Mouse (Mus musculus) G1E (cell line): ENCODE measurements around the gene Fam221b. TPM values are rescaled to one million over a fixed set of nuclear protein-coding genes. Genes with fewer than 3 reads are reported as not detected.

Source experiments
- ATAC-seq: 2 replicates; pipeline ENCODE4 v1.8.0; 2016; ENCODE audit warnings: mild to moderate bottlenecking; ENCODE audit not compliant: insufficient number of reproducible peaks, poor library complexity, low FRiP score, severe bottlenecking; ENCODE audit errors: extremely low read depth
- DNase-seq: peaks from one replicate; pipeline ENCODE4 v3.0.0; 2012; ENCODE audit warnings: low spot score
- H3K27me3 ChIP-seq: 2 replicates; pipeline ENCODE4 v1.6.1; 2012; ENCODE audit warnings: mild to moderate bottlenecking, low read length, inconsistent platforms; ENCODE audit not compliant: insufficient read depth
- H3K36me3 ChIP-seq: replicated peaks from 2 replicates; pipeline ENCODE3; 2012; ENCODE audit warnings: mild to moderate bottlenecking, inconsistent platforms
- H3K4me1 ChIP-seq: 2 replicates; pipeline ENCODE4 v1.6.1; 2012; ENCODE audit warnings: low read depth, low read length, inconsistent platforms, mixed read lengths; ENCODE audit not compliant: insufficient read depth
- H3K4me3 ChIP-seq: 2 replicates; pipeline ENCODE4 v1.5.1; 2012; ENCODE audit warnings: low read depth, mild to moderate bottlenecking, inconsistent platforms, low read length, moderate library complexity, mixed read lengths
- H3K9me3 ChIP-seq: replicated peaks from 2 replicates; pipeline ENCODE4 v1.6.1; 2012; ENCODE audit warnings: inconsistent platforms
- CTCF ChIP-seq: IDR thresholded peaks from 2 replicates; pipeline ENCODE4 v1.5.1; 2012; ENCODE audit warnings: low read depth, low read length, inconsistent platforms, mixed read lengths
- GATA1 ChIP-seq: IDR thresholded peaks from 2 replicates; pipeline ENCODE4 v1.6.1; 2012; ENCODE audit warnings: borderline replicate concordance, low read length, inconsistent platforms, mixed read lengths
- GATA2 ChIP-seq: IDR thresholded peaks from 2 replicates; pipeline ENCODE4 v1.6.1; 2012; ENCODE audit warnings: low read depth, low read length, inconsistent platforms, borderline replicate concordance
- POLR2AphosphoS5 ChIP-seq: IDR thresholded peaks from 2 replicates; pipeline ENCODE4 v1.6.1; 2012; ENCODE audit warnings: low read depth, low read length, inconsistent platforms; ENCODE audit not compliant: insufficient replicate concordance
- TAL1 ChIP-seq: conservative IDR thresholded peaks from 2 replicates; pipeline ENCODE4 v1.6.1; 2012; ENCODE audit warnings: low read depth, low read length, inconsistent platforms, mixed read lengths
- polyA plus RNA-seq: library from polyadenylated mRNA; stranded (reverse); fragments of >175 nt; gene quantifications from 2 replicates; pipeline ENCODE4 v1.2.3, GENCODE M21; 2012
- total RNA-seq, 2 experiments: library from RNA; stranded (forward) in 1 of 2; stranded (reverse) in 1 of 2; fragments of 200-1000 nt in 1 of 2; fragments of >200 nt in 1 of 2; fragmentation: Nextera tagmentation in 1 of 2; gene quantifications; 2 replicates each; pipeline ENCODE4 v1.2.3; 2014 to 2017

Gene Fam221b
- total and polyA plus RNA-seq, 3 experiments = 0.05 to 0.49 TPM; not detected in 1

DNA sequence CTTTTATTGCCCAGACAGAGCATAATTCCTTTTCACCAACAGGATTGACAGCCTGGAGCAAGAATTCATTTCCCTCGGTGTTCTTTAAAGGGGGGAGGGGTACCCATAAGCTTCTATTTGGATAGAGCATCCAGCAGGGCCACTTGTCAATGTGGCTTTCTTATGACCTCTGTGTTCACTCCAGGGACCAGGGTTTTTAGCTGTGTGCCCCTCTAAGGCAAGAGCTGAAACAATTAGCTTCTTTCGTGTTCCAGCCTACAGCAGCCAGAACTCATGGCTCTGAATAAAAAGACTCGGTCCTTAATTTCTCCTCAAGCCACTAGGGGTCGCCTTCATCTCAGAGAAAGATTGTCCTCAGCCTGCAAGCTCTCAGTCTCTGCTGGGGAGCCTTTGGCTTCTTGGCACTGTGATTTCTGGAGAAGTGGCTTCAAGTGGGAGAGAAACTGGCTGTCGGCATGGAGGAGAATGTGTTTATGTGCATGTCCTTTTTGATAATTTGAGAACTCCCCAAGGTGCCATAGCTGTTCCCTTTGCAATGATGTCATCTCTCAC is 38.8 kb downstream of the Fam221b start:
- H3K36me3 ChIP-seq = no peaks in the 10 kb centered on the region
- TF ChIP-seq CTCF (peak; percentile 39; the same call in 1 of the 2 replicates), POLR2AphosphoS5 (no peak), GATA1 (no peak)
- peaks cover 26% of the 10 kb centered on the region for H3K4me1 ChIP-seq
- DNase-seq (peak; percentile 75), ATAC-seq (peak; percentile 34; the same call in 1 of the 2 replicates)
- peaks cover 13% of the 10 kb centered on the region for H3K9me3 ChIP-seq
- no peak overlapping the region for H3K4me3 ChIP-seq
- H3K27me3 ChIP-seq = peaks cover 38% of the 10 kb centered on the region

GRCm38 (mm10) chr4:43629106-43629817 is 39.7 kb downstream of the Fam221b start:
- peaks cover 33% of the 10 kb centered on the region for H3K27me3 ChIP-seq
- no peaks in the 10 kb centered on the region for H3K36me3 ChIP-seq
- no peak overlapping the region for H3K4me3 ChIP-seq
- ATAC-seq (no peak), DNase-seq (no peak)
- peaks cover 26% of the 10 kb centered on the region for H3K4me1 ChIP-seq
- peaks cover 15% of the 10 kb centered on the region for H3K9me3 ChIP-seq
- TF ChIP-seq TAL1 (no peak), CTCF (no peak), GATA1 (no peak), POLR2AphosphoS5 (no peak), GATA2 (no peak)

DNA sequence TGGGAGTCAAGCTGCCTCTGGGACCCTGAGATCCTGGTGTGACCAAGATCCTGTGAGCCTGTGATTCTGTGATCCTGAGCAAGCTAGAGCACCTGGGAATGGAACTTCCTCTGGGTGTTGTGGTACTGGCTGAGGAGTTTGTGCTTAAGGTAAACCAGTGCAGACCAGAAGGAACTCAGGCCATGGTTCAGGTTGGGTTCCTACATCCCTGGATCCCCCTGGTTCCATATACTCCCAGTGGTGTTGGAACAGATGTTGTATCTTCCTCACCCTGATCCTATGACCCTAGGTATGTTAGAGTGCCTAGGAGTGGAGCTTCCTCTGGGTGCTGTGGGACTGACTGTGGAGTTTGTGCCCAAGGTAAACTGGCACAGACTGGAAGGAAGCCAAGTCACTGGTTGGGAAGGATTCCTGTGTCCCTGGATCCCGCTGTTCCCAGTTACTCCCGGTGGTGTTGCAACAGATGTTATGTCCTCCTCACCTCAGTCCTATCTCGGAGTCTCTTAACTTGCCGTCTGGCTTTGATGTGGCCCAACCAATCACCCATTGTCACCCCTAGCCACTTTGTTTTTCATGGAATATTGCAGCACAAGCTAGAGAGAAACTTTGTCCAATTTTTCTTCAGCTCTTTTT is 48.7 kb downstream of the Fam221b start:
- DNase-seq = no peak
- peaks cover 11% of the 10 kb centered on the region for H3K9me3 ChIP-seq
- H3K4me3 ChIP-seq = no peak overlapping the region
- no peaks in the 10 kb centered on the region for H3K4me1 ChIP-seq
- H3K36me3 ChIP-seq = no peaks in the 10 kb centered on the region
- no peaks in the 10 kb centered on the region for H3K27me3 ChIP-seq
- ATAC-seq = no peak
- no peak for TF ChIP-seq GATA2
- no peak for TF ChIP-seq TAL1
- no peak for TF ChIP-seq GATA1
- TF ChIP-seq POLR2AphosphoS5 = no peak
- no peak for TF ChIP-seq CTCF

- DNase-seq (no peak), ATAC-seq (peak; percentile 76)
- Histone ChIP-seq H3K4me1 (peaks cover 30% of the 10 kb centered on the region), H3K27me3 (no peaks in the 10 kb centered on the region), H3K4me3 (peak overlapping the region; percentile 59; the same call in 1 of the 2 replicates), H3K9me3 (no peaks in the 10 kb centered on the region), H3K36me3 (no peaks in the 10 kb centered on the region)
- TF ChIP-seq TAL1 (no peak), GATA2 (no peak), CTCF (no peak), POLR2AphosphoS5 (no peak), GATA1 (no peak)
These were observed 55.8 kb downstream of the Fam221b start for GRCm38 (mm10) chr4:43613060-43613730.

DNA sequence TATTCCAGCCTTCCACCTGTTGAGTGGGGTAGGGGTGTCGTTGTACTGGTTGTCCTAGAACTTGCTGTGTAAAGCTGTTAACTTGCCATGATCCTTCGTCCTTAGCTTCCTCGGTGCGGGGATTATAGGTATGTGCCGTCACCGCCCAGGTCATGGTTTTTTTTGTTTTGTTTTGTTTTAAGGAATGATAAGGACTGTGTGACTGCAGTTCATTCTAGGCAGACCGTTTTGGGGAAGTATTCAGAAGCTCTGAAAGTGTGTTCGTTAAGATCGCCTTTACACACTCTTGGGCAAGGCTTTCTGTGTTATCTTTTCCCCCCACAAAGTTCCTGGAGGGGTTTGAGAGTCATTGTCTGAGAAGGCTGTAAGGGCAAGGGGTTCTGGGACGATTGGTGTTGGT is 56.4 kb downstream of the Fam221b start:
- Histone ChIP-seq H3K4me3 (peak overlapping the region; percentile 59; the same call in 1 of the 2 replicates), H3K9me3 (no peaks in the 10 kb centered on the region), H3K4me1 (peaks cover 33% of the 10 kb centered on the region), H3K36me3 (no peaks in the 10 kb centered on the region), H3K27me3 (no peaks in the 10 kb centered on the region)
- no peak for DNase-seq
- TF ChIP-seq GATA1 = no peak
- no peak for TF ChIP-seq POLR2AphosphoS5
- TF ChIP-seq TAL1 = peak; percentile 25; the same call in 1 of the 2 replicates
- ATAC-seq = peak; percentile 63

Other genes starting within 250 kb of the Fam221b start
Only the 20 nearest of the 26 such genes appear.
- gene Ccdc107, start 176.2 kb downstream of the Fam221b start, total RNA-seq (2014; fragmentation: Nextera tagmentation) = 18.8 and 25.2 TPM in 2 replicates
- 28.3 and 28.6 TPM in 2 replicates for gene Ccdc107, start 176.2 kb downstream of the Fam221b start, total RNA-seq (2017)
- 72.0 and 82.4 TPM in 2 replicates for gene Ccdc107, start 176.2 kb downstream of the Fam221b start, polyA plus RNA-seq
- 23.4 and 71.2 TPM in 2 replicates for gene Arhgef39, start 169.4 kb downstream of the Fam221b start, total RNA-seq (2014; fragmentation: Nextera tagmentation)
- gene Arhgef39, start 169.4 kb downstream of the Fam221b start, total RNA-seq (2017) = 29.0 and 32.4 TPM in 2 replicates
- 16.4 and 21.8 TPM in 2 replicates for gene Arhgef39, start 169.4 kb downstream of the Fam221b start, polyA plus RNA-seq
- gene Car9, start 162.2 kb downstream of the Fam221b start, total RNA-seq (2014; fragmentation: Nextera tagmentation) = not detected in 2 replicates
- 0.11 and 0.12 TPM in 2 replicates for gene Car9, start 162.2 kb downstream of the Fam221b start, total RNA-seq (2017)
- gene Car9, start 162.2 kb downstream of the Fam221b start, polyA plus RNA-seq = not detected in 2 replicates
- gene Tpm2, start 145.4 kb downstream of the Fam221b start, total RNA-seq (2014; fragmentation: Nextera tagmentation) = not detected in 2 replicates
- 0.27 TPM in 1 of 2 replicates, not detected in the other for gene Tpm2, start 145.4 kb downstream of the Fam221b start, total RNA-seq (2017)
- gene Tpm2, start 145.4 kb downstream of the Fam221b start, polyA plus RNA-seq = not detected in 2 replicates
- gene Creb3, start 106.8 kb downstream of the Fam221b start, total RNA-seq (2014; fragmentation: Nextera tagmentation) = 9.4 and 9.8 TPM in 2 replicates
- gene Creb3, start 106.8 kb downstream of the Fam221b start, total RNA-seq (2017) = 60.0 and 61.0 TPM in 2 replicates
- gene Creb3, start 106.8 kb downstream of the Fam221b start, polyA plus RNA-seq = 1.6 and 1.9 TPM in 2 replicates
- 166 and 262 TPM in 2 replicates for gene Tln1, start 106.5 kb downstream of the Fam221b start, total RNA-seq (2014; fragmentation: Nextera tagmentation)
- gene Tln1, start 106.5 kb downstream of the Fam221b start, total RNA-seq (2017) = 127 and 167 TPM in 2 replicates
- 138 and 163 TPM in 2 replicates for gene Tln1, start 106.5 kb downstream of the Fam221b start, polyA plus RNA-seq
- gene Rgp1, start 90.4 kb downstream of the Fam221b start, total RNA-seq (2014; fragmentation: Nextera tagmentation) = 48.5 and 54.7 TPM in 2 replicates
- 18.6 and 23.2 TPM in 2 replicates for gene Rgp1, start 90.4 kb downstream of the Fam221b start, total RNA-seq (2017)
- 31.2 and 105 TPM in 2 replicates for gene Rgp1, start 90.4 kb downstream of the Fam221b start, polyA plus RNA-seq
- gene Gba2, start 90.3 kb downstream of the Fam221b start, total RNA-seq (2014; fragmentation: Nextera tagmentation) = 21.4 and 23.8 TPM in 2 replicates
- 12.6 and 14.1 TPM in 2 replicates for gene Gba2, start 90.3 kb downstream of the Fam221b start, total RNA-seq (2017)
- gene Gba2, start 90.3 kb downstream of the Fam221b start, polyA plus RNA-seq = 14.5 and 18.3 TPM in 2 replicates
- not detected in 2 replicates for gene Msmp, start 84.7 kb downstream of the Fam221b start, total RNA-seq (2014; fragmentation: Nextera tagmentation)
- gene Msmp, start 84.7 kb downstream of the Fam221b start, total RNA-seq (2017) = 0.17 TPM in 1 of 2 replicates, not detected in the other
- gene Msmp, start 84.7 kb downstream of the Fam221b start, polyA plus RNA-seq = not detected in 2 replicates
- gene Npr2, start 37.2 kb downstream of the Fam221b start, total RNA-seq (2014; fragmentation: Nextera tagmentation) = 6.3 TPM in 1 of 2 replicates, not detected in the other
- gene Npr2, start 37.2 kb downstream of the Fam221b start, total RNA-seq (2017) = 0.23 and 0.44 TPM in 2 replicates
- gene Npr2, start 37.2 kb downstream of the Fam221b start, polyA plus RNA-seq = 0.04 TPM in 2 replicates
- 0.73 TPM in 1 of 2 replicates, not detected in the other for gene Spag8, start 15.6 kb downstream of the Fam221b start, total RNA-seq (2014; fragmentation: Nextera tagmentation)
- 0.33 and 0.41 TPM in 2 replicates for gene Spag8, start 15.6 kb downstream of the Fam221b start, total RNA-seq (2017)
- not detected in 2 replicates for gene Spag8, start 15.6 kb downstream of the Fam221b start, polyA plus RNA-seq
- gene Hint2, start 12.7 kb downstream of the Fam221b start, total RNA-seq (2014; fragmentation: Nextera tagmentation) = 16.2 and 18.7 TPM in 2 replicates
- 58.3 and 63.1 TPM in 2 replicates for gene Hint2, start 12.7 kb downstream of the Fam221b start, total RNA-seq (2017)
- gene Hint2, start 12.7 kb downstream of the Fam221b start, polyA plus RNA-seq = 42.4 and 50.2 TPM in 2 replicates
- gene Tmem8b, start 174 bp downstream of the Fam221b start, total RNA-seq (2014; fragmentation: Nextera tagmentation) = 2.9 and 6.0 TPM in 2 replicates
- gene Tmem8b, start 174 bp downstream of the Fam221b start, total RNA-seq (2017) = 0.76 and 1.1 TPM in 2 replicates
- 2.9 and 3.6 TPM in 2 replicates for gene Tmem8b, start 174 bp downstream of the Fam221b start, polyA plus RNA-seq
- not detected in 2 replicates for gene Olfr70, start 31.7 kb upstream of the Fam221b start, total RNA-seq (2014; fragmentation: Nextera tagmentation)
- gene Olfr70, start 31.7 kb upstream of the Fam221b start, total RNA-seq (2017) = 0.06 TPM in 1 of 2 replicates, not detected in the other
- not detected in 2 replicates for gene Olfr70, start 31.7 kb upstream of the Fam221b start, polyA plus RNA-seq
- gene Olfr71, start 41.1 kb upstream of the Fam221b start, total RNA-seq (2014; fragmentation: Nextera tagmentation) = not detected in 2 replicates
- 0.06 and 0.11 TPM in 2 replicates for gene Olfr71, start 41.1 kb upstream of the Fam221b start, total RNA-seq (2017)
- gene Olfr71, start 41.1 kb upstream of the Fam221b start, polyA plus RNA-seq = not detected in 2 replicates
- gene Hrct1, start 58.0 kb upstream of the Fam221b start, total RNA-seq (2014; fragmentation: Nextera tagmentation) = not detected in 2 replicates
- gene Hrct1, start 58.0 kb upstream of the Fam221b start, total RNA-seq (2017) = 0.16 TPM in 1 of 2 replicates, not detected in the other
- gene Hrct1, start 58.0 kb upstream of the Fam221b start, polyA plus RNA-seq = not detected in 2 replicates
- not detected in 2 replicates for gene Spaar, start 60.9 kb upstream of the Fam221b start, total RNA-seq (2014; fragmentation: Nextera tagmentation)
- 0.11 TPM in 1 of 2 replicates, not detected in the other for gene Spaar, start 60.9 kb upstream of the Fam221b start, total RNA-seq (2017)
- not detected in 2 replicates for gene Spaar, start 60.9 kb upstream of the Fam221b start, polyA plus RNA-seq
- not detected in 2 replicates for gene Olfr159, start 101.9 kb upstream of the Fam221b start, total RNA-seq (2014; fragmentation: Nextera tagmentation)
- not detected in 2 replicates for gene Olfr159, start 101.9 kb upstream of the Fam221b start, total RNA-seq (2017)
- not detected in 2 replicates for gene Olfr159, start 101.9 kb upstream of the Fam221b start, polyA plus RNA-seq
- not detected in 2 replicates for gene Olfr156, start 154.8 kb upstream of the Fam221b start, total RNA-seq (2014; fragmentation: Nextera tagmentation)
- gene Olfr156, start 154.8 kb upstream of the Fam221b start, total RNA-seq (2017) = 0.05 and 0.23 TPM in 2 replicates
- gene Olfr156, start 154.8 kb upstream of the Fam221b start, polyA plus RNA-seq = not detected in 2 replicates
- not detected in 2 replicates for gene Olfr157, start 171.1 kb upstream of the Fam221b start, total RNA-seq (2014; fragmentation: Nextera tagmentation)
- gene Olfr157, start 171.1 kb upstream of the Fam221b start, total RNA-seq (2017) = 0.06 and 0.11 TPM in 2 replicates
- not detected in 2 replicates for gene Olfr157, start 171.1 kb upstream of the Fam221b start, polyA plus RNA-seq